Mouse (Mus musculus) ovary, postnatal 10 days (tissue): ENCODE measurements at regions not wholly inside any gene's neighbourhood (a gene's known extent, or its start where the extent isn't known, plus 50 kb on each side); places are given as distances from the start of the nearest gene placed in this dataset.

Experiments
- DNase-seq: peaks from one replicate; pipeline ENCODE4 v3.0.0; 2022; ENCODE audit warnings: low spot score

DNA sequence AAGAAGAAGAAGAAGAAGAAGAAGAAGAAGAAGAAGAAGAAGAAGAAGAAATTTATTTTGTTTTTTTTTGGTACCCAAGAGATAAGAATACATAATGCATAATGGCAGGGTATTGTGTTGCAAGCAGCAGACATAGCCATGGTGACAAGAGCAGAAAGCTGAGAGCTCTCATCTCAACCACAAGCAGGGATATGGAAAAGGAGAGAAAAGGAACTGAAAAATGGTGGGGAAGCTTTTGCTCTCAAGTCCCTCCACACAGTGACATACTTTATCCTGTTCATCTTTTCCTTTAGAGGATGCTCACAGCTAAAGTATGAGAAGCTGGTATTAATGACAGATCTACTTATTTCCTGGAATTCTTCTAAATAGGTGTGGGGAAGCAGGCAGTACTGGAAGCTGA is 115.2 kb upstream of the Pik3r1 start:
- DNase-seq: no peak

DNA sequence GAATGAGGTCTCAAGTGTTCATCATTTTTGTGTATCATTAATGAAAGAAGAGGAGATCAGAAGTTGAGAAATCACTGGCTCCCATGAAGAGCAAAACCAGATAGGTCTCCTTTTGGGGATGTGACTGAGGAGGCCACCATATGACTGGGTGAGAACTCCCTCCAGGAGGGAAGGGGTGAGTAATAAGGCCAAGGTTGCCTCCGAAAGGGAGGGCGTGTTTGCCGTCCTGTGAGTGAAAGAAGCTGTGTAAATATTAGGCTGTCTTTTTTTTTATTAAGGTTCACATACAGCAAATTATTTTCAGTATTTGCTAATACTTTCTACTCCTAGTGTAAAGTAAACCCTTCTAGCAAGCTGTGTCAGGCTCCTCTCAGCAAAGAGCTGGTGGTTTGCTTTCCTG is 116.7 kb upstream of the Pik3r1 start:
- no peak for DNase-seq

DNA sequence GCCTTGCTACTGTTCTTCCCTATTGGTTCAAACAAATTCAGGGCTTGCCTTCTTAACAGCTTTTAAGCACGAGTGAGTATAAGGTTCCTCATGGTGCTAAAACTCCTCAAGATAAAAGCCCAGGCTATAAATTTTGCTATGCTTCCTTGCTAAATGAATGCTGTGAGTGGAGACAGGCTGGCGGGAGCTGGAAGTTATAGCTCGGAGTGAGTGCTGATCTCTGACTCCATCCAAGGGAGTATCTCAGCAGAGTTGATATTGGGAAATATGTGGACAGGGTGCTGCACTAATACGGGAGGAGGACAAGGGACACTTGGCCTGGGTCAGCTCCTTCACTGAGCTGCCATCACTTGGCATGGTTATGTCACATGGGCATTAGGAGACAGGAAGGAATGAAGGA is 123.5 kb upstream of the Pik3r1 start:
- DNase-seq: no peak

DNA sequence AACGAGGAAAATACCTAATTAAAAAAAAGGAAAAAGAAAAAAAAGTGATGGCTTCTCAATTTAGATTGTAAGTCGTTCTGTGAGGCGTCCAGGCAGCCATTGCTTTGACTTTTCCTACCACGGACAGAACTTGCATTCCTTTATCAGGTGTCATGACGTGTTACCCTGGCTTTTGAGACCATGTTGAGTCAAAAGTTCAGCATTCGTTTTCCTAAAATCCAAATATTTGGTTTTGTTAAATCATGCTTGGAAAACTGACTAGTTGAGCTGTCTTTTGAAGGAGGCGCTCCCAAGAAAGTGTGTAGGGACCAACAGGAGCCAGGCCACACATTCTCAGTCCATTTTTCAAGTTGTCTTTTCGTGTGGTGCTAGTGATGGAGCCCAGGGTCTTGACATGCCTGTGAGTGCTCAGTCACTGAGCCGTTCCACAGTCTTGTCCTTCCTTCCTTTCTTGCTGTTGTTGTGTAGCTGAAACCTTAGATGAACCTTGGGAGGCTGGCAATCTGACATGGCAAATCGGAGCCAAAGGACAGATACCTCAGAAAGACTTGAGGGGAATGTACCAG is 125.1 kb upstream of the Pik3r1 start:
- no peak for DNase-seq

DNA sequence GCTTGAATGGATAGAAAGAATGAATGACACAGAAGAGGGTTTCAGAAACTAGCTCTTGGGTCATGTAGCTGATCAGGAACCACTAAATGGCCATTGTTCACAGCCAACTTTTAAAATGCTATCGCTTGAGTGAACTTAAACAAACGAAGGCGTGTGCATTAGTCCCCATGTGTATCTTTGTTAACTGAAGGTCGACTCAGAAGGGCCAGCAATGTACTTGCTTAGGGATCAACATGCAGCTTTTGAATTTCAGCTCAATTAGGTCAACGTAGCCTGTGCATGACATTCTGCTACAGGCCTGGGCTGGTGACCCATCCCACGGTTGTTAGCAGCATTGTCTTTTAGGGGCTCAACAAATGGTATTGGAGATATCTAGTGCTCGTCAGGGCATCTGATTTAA is 127.1 kb upstream of the Pik3r1 start:
- no peak for DNase-seq

DNA sequence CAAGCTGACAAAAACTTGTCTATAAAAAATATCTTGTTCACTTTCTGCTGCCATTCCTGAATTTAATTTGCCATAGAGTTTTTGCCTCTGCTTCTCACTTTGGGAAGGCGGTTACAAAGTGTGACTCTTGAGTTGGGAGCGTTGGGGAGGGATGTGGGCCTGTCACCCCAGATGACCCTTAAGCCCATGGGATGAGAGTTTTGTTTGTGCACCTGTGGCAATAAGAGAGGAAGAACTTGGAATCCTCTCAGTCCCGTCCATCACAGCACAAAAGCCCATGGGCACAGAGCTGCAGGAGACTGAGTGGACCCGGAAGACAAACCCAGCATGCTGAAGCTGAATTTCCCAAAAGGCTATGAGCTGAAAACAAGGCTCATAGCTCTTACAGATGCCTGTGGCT is 127.7 kb upstream of the Pik3r1 start:
- no peak for DNase-seq

DNA sequence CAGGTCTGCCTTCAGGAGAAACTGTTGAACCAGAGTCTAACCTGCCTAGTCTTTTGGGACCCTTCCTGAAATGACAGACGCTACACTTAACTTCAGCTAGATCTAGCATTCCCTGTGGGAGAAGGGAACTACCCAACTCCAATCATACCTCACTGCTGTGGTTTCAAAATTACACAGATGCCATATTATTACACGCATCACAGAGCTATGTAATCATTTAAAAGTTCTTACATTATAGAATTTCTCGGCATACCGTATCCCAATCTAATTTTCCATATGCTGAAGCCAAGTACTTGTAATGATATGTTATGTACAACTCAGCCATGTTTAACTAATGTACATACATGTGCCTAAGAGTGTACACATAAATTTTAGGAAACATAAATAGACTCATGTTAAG is 128.9 kb upstream of the Pik3r1 start:
- DNase-seq: no peak

DNA sequence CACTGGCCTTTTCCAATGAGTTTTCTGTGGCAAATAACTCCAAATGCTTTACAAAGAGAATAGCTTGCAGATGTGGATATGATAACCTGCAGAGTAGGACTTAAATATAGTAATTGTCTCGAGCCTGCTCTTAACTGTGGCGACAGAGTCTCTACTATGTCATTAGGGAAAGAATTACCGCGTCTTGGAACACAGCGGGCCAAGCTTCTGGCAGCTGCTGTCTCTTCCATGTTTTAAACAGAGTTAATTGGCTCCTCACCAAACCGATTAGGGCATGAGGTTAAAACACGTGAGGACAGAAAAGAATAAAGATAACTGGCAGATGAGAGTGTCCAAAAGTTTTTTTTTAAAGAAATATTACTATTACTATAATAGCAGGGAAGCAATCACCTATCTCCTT is 134.2 kb upstream of the Pik3r1 start:
- no peak for DNase-seq

DNA sequence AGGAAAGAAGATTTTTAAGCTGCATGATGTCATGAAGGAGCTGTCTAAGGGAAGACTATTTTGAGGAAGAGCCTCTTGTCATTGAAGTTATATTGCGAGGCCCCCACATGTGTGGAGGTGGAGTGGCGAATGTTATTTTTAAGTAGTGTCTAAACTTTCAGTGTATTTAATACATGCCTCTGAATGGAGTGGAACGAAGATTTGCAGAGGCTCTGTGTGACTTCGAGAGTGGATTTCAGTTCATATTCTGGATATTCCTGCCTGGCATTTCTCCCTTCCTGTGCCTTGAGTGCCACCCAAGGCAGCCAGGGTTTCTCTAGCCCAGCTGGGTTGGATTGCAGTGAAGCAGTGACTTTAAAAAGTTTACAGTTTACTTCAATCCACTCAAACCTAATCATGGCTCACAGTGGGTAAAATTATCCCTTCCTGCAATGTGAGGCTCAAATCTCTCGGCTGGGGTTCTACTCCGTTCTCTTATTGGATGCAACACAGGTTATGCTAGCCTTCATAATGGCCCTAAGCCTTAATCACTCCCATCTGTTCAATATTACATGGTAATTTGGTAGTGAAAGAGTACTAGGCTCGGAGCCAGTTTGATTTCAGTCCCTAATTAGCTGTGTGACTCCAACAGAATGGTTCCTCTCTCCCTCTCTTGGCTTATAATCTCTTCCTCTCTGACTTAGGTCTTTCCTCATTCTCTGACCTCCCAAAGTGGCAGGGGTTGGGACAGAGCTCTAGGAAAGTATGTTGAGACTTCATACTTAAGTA is 138.1 kb upstream of the Pik3r1 start:
- DNase-seq: no peak

DNA sequence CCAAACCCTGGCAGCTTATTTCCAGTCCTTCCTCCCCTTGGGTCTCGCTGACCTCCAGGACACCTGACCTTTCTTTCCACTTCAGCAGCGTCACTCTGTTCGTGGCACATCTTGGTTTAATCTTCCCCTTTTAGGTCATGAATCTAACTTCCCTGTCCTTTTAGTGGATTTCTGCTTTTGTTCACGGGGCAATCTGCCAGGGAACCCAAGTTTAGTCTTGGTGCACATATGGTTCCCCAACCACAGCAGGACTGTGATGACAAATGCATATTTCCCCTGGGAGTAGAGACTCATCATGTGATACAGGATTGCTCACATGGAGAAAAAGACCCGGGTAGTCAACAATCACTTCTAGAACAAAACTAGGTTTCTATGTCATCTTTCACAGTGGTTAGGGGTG is 141.0 kb upstream of the Pik3r1 start:
- DNase-seq: no peak

DNA sequence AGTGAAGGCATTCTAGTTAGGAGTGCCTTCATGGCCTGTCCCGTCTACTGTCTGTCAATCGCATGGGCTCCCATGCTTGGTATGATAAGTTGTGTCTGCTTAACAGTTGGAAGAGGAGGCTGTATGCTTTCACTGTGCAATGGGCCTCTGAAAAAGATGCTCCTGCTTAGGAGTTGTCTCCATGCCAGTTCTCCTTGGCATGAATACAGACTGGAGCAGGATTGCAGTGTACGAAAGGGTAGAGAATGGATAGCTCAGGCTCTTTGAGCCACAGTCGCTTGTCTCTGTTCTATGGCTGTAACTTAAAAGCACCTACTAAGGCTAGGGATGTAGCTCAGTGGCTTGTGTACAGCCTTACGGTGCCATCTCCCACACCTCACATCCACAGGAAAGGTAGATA is 142.7 kb upstream of the Pik3r1 start:
- no peak for DNase-seq

DNA sequence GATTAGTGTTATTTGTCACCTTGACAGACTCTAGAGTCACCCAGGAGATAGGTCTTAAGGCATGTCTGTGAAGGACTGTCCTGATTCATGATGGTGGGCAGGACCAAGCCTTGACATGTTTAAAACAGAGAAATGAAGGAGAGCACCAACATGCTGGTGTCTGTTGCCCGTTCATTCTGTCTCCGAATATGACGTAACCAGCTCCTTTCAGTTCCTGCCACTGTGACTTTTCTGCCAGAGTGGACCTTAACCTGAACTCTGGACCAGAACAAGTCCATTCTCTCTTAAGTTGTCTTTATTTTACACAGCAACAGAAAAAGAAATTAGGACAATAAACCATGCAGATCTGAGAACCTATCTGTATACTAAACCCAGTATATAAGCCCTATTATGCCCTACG is 146.1 kb upstream of the Pik3r1 start:
- DNase-seq: no peak

DNA sequence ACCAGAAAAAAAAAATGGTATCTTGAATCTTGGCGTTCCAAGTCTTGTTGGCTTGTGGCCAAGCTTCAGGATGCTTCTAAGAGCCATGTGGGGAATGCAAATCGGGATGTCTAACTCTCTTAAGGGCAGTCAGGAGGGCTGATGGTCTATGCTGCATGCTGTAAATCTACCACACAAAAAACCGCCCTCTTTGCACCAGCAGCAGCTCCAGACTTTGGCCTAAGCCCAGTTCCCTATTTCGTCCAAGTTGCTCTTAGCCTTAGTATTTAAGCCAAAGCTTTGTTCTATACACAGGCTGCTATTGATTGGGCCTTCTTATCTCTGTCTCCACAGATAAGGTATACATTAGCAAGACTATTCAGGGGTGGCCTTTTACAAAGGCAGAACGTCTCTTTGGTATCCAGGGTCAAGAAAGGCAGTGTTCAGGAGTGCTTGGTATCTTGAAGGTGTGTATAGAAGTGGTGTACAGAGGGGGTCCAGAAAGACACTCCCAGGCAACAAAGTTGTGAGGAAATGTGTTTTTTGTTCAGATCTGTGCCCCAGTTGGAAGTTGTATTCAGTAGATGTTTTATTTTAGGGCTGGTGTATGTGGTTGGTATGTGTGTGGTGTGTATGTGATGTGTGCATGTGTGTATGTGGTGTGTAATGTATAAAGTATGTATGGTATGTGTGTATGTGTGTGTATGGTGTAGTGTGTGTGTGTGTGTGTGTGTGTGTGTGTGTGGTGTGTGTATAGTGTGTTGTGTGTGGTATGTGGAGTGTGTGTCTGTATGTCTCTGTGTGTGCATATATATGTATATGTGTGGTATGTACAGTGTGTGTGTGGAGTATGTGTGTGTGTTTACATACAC is 146.9 kb upstream of the Pik3r1 start:
- DNase-seq: no peak

DNA sequence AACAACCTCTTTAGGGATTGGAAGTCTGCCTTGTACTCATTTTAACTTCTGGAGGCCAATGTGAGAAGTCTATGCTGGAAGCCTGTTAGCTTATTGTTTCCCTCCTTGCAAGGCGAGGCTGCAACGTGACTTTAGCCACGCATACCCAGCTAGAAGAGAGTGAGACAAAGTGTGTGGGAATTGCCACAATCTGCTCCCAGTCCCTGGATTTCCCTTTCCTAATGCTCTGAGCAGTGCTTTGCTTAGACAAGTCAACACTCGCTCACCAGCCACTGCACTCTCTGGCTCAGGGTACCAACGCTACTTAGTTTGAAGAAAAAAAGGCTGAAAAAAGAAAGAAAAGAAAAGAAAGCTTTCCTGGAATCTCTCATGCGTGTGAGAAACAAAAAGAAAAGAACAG is 147.5 kb upstream of the Pik3r1 start:
- no peak for DNase-seq

DNA sequence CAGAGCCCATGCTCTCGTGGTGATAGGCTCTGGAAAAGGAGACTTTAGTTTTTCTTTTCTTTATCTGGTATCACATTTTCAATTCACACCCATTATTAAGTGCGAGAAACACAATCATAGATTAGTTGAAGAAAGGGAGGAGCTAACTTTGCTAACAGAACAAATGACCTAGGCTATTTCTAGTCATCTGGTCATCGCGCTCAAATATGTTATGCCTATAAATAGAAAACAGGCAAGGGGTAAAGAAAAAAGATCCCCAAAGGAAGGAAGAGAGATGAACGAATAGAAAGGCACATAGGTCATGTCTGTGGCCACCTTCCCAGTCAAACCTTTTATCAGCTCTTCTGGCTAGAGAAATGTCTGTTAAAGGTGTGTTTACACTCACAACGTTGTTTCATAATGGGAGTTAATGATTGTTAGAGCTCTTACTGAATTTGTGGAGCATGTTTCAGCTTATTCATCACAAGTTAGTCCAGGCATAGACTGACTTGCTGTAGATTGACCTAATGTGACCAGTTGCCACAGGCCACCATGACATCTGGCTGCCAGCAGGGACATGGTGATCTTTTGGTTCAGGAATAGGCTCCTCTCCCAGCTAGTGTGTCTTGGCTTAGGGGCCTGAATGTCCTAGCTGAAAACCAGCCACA is 148.1 kb upstream of the Pik3r1 start:
- no peak for DNase-seq

DNA sequence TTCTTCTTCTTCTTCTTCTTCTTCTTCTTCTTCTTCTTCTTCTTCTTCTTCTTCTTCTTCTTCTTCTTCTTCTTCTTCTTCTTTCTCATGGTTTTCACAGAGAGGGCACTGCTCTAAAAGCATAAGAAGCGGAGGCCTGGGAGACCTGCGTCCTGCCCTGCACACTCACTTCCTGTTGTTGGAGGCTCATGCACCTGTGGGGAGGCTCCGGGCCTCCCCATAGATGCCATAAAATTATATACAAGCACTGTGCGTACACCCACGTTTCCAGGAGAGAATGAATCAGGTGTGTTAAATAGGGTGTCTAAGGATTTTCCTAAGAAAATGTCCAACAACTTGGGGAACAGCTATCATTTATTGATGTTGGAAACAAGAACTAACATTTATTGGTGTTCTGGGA is 148.9 kb upstream of the Pik3r1 start:
- DNase-seq: no peak

DNA sequence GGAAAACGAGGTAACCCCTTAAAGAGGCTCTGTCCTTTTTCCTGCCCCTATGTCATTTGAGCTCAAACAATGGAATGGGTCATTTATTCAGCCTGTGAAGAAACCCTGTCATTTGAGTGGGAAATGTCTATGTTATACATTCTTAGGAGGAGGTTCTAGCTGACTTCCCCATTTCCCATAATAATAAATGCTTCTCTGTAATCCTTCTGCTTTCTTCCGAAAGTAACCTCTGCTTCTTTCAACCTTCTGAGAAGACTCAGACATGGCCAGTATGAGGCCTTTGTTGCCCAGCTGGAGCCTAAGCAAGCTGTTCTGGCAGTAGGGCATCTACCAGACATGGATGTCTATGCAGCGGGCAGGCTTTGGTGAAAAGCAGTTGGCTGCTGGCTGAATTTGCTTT is 150.2 kb upstream of the Pik3r1 start:
- no peak for DNase-seq

DNA sequence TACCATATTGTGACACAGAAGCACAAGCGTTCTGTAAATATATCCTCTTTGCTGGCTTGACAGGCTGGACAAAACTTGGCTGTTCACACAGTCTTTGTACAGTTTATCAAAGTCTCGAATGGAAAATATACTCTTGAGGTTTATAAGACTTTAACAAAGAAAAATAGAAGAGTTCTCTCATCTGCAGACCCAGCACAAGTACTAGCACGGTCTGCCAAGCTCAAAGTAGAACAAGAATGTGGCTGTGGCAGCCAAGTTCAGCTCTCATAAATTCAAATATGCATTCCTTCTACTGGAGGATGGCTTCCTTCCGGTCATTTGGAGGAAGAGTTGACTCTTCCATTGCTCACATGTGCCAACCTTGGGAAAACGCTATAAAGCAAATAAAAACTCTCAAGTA is 151.2 kb upstream of the Pik3r1 start:
- DNase-seq: no peak

DNA sequence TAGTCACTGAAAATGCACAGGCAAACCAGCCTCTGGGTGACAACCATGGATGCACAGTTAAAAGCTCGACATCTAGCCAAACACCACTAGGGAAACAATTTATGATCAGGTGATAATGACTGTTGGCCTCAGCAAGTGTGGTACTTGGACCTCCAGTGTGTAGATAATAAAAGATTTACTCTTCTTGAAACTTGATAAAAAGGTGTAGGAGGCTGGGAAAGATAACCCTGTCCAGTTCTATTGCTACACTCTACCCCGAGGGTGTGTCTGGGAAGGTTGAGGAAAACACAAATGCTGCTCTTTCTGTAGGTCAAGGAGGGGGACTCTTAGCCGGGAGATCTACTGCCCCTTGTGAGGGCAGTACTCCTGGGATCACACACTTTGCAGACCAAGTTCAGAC is 152.4 kb upstream of the Pik3r1 start:
- DNase-seq: no peak

DNA sequence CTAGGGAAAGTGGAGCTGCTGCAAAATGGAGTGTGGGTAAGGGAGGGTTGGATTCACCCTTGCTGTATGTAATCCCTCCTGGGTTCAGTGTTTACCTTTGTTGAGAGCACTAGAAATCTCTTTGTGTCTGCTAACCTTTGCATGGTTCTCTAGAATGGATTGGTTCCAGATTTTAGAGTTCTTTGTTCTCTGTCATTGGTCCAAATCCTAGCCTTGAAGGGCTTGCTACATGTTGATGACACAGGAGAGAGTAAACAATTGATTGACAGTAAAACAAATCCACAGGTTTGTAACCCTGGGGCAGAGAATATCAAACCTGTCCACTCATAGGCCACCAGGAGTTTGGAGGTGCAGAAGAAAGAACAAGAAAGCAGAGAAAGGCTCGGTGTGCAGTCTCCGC is 156.6 kb upstream of the Pik3r1 start:
- DNase-seq: no peak

DNA sequence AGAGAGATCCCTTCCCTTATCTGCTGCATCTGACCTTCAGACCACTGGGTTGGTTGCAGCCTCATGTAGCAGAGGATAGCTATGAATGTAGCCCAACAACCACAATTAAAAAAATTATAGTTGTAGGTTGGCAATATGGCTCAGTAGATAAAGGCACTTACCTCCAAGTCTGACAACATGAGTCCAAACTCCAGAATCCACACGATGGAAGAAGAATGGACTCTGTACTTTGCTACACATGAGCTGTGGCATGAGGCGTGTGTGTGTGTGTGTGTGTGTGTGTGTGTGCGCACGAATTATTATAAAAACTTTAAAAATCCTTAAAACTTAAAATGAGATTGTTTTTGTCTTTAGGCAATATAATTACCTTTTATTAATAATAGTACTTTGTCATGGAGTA is 163.2 kb upstream of the Pik3r1 start:
- DNase-seq: no peak

DNA sequence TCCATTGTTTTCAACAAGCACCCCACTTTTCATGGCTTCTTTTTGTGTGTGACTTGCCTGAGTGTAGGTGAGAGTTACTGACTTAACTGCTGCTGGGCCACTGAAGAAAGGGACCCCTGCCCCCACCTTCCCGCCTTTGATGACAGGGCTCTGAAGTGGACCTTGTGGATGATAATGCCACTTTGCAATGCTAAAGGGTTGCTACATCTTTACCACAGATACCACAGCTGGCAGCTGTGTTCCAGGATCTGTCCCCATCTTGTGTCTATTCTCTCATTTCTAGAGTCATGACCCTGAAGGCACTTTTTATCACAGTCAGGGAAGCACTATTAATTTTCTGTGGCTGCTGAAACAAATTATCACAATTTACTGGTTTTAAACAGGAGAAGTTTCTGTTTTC is 163.9 kb upstream of the Pik3r1 start:
- no peak for DNase-seq

DNA sequence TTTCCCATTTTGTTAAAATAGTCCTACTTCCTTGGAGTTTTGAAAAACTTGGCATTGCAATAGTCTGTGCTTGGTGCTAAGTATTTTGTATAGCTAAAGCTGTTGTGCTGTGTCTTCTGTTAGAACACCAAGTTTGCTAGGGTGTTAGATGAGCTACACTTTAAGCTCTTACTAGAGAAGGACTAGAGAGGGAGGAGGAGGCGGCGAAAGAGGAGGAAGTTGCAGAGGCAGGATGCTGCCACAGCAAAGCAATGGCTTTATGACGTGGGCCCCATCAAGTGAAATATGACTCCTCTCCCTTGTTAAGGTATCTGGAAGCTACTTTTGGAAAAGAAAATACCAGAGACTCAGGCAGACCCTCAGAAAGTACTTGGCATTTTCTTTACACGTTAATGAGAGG is 167.8 kb upstream of the Pik3r1 start:
- no peak for DNase-seq
